Mouse (Mus musculus) thymus, adult 2 months (tissue): ENCODE data around the gene Fam222b. TPM values are rescaled to one million over a fixed set of nuclear protein-coding genes. Genes with fewer than 3 reads are reported as not detected.
"Not testable (repeated sequence)": the region's sequence is repeated elsewhere in the genome, so short reads cannot be mapped to it uniquely, and the experiment has no call there.

Experiments
- DNase-seq: peaks from one replicate; pipeline ENCODE4 v3.0.0; 2021
- H3K27ac ChIP-seq: fragments of 200-500 bp; 2 replicates; pipeline ENCODE4 v1.5.1; 2012; ENCODE audit warnings: low read length, control low read depth; ENCODE audit not compliant: control insufficient read depth, insufficient read depth
- H3K27me3 ChIP-seq: fragments of 200-500 bp; 2 replicates; pipeline ENCODE4 v1.6.1; 2012; ENCODE audit warnings: mild to moderate bottlenecking, low read length, moderate library complexity, mixed read lengths; ENCODE audit not compliant: control insufficient read depth, insufficient read depth
- H3K36me3 ChIP-seq: fragments of 200-500 bp; 2 replicates; pipeline ENCODE4 v1.6.1; 2012; ENCODE audit warnings: mild to moderate bottlenecking, low read length, moderate library complexity; ENCODE audit not compliant: control insufficient read depth, insufficient read depth
- H3K4me1 ChIP-seq: fragments of 200-500 bp; replicated peaks from 2 replicates; pipeline ENCODE4 v1.6.1; 2012; ENCODE audit warnings: low read length; ENCODE audit not compliant: control insufficient read depth, insufficient read depth
- H3K4me3 ChIP-seq: fragments of 200-500 bp; 2 replicates; pipeline ENCODE4 v1.5.1; 2012; ENCODE audit warnings: mild to moderate bottlenecking, low read length, control low read depth, moderate library complexity; ENCODE audit not compliant: control insufficient read depth, insufficient read depth
- CTCF ChIP-seq: fragments of 200-500 bp; IDR thresholded peaks from 2 replicates; pipeline ENCODE4 v1.5.1; 2012; ENCODE audit warnings: mild to moderate bottlenecking, control low read depth, low read length, moderate library complexity, borderline replicate concordance; ENCODE audit not compliant: control insufficient read depth, poor library complexity, insufficient read depth; ENCODE audit errors: extremely low read depth
- POLR2A ChIP-seq: fragments of 200-500 bp; IDR thresholded peaks from 2 replicates; pipeline ENCODE4 v1.6.1; 2012; ENCODE audit warnings: mild to moderate bottlenecking, low read length, control low read depth, moderate library complexity; ENCODE audit not compliant: control insufficient read depth, poor library complexity, insufficient read depth; ENCODE audit errors: extremely low read depth
- WGBS: fragments of 180-500 bp; shearing (Covaris S2); methylation state at CpG from one replicate; pipeline ENCODE4 v1.1.7; 2018; 5-methylcytosine and 5-hydroxymethylcytosine counted together
- polyA plus RNA-seq: library from polyadenylated mRNA; depleted of rRNA; stranded (reverse); fragments of >200 nt; gene quantifications from 2 replicates; pipeline ENCODE4 v1.2.3, GENCODE M21; 2012

Fam222b gene
- polyA plus RNA-seq, 1 experiment: 17.6 TPM

DNA sequence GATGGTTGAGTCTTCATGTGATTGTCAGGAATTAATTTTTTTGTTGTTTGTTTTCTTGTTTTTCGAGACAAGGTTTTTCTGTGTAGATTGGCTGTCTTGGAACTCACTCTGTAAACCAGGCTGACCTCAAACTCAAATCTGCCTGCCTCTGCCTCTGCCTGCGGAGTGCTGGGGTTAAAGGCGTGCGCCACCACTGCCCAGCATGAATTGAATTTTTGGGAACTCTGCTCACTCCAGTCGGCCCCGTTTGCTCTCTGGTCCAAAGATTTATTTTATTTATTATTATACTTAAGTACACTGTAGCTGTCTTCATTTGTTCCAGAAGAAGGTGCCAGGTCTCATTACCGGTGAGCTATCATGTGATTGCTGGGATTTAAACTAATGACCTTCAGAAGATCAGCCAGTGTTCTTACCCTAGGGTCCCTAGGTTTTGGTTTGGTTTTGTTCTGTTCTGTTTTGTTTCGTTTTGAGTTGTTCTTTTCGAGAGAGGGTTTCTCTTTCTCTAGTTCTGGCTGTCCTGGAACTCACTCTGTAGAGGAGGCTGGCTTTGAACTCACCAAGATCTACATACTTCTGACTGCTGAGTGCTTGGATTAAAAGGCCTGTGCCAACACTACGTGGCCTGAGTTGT, 89.5 kb downstream of the Fam222b start:
- DNase-seq: no peak
- TF ChIP-seq POLR2A: no peak
- no peak for TF ChIP-seq CTCF
- peaks cover 17% of the 10 kb centered on the region for H3K36me3 ChIP-seq
- H3K27ac ChIP-seq: no peak overlapping the region
- no peak overlapping the region for H3K4me3 ChIP-seq
- peaks cover 13% of the 10 kb centered on the region for H3K4me1 ChIP-seq
- H3K27me3 ChIP-seq: peaks cover 10% of the 10 kb centered on the region
- WGBS: 62% methylated on average over 10 of the region's 10 CpGs

DNA sequence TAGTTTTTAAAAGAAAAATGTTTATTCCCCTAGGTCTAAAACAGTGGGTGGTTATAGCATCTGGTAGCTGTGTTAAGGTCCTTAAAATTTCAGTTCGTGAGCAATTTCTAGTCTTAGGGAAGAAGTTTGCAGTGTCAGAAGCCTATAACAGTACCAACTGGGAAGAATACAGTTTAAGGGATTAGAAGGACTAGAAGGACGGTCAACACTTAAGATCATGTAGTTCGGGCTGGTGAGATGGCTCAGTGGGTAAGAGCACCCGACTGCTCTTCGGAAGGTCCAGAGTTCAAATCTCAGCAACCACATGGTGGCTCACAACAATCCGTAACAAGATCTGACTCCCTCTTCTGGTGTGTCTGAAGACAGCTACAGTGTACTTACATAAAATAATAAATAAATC, 90.2 kb downstream of the Fam222b start:
- not testable (repeated sequence) for DNase-seq, H3K4me3 ChIP-seq, H3K27ac ChIP-seq
- 97% methylated on average over 6 of the region's 6 CpGs for WGBS
- H3K36me3 ChIP-seq: peaks cover 17% of the 10 kb centered on the region
- peaks cover 17% of the 10 kb centered on the region for H3K4me1 ChIP-seq
- H3K27me3 ChIP-seq: peaks cover 17% of the 10 kb centered on the region

DNA sequence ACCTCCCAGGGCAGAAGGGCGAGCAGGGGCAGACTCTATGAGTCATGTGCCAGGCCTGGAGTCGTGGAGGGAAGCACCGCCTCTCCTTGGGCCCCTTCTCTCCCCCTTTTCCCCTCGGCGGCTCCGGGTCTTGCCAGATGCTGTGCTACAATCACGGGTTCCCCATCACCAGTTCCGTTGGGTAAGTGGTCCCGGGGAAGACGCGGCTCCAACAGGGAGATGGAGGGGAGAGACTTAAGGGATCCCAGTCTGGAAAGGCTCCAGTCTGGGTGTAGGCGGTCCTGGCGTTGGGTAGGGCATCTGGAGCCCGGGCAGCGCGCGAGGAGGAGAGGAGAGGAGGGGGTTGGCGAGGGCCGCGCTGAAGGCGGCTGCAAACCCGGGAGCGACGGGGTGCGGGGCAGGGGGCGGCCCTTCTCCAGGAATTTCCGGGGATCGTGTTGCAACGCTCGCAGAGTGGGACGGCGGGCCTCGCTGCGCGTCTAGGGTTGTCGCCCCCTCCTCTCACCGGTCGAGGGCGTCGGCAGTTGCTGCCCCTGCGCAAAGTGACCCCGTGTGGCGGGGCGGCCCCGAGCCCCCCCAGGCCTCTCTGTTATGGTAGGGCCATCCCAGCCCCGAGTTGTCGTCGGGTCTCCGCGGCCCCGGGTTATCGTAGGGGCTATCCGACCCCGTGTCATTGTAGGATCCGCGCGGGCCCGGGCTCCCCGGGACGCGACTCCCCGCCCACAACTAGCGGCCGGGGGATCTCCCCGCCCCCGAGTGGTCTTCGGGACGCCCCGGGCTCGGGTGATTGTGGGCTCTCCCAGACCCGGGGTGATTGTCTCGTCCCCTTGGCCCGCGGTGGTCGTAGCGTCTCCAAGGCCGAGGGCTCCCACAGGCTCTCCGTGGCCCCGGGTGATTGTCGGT, 94.1 kb downstream of the Fam222b start, which contains the start of gene Rab34:
Gene Rab34 (plus strand): TSS at position 100 of the 903 bp plus-strand sequence.
- TF ChIP-seq CTCF (0 out of 2 replicates have a peak, but pooled peaks have one; percentile 13), POLR2A (no peak)
- WGBS: 2% methylated on average over 80 of the region's 80 CpGs
- Histone ChIP-seq H3K4me1 (peaks cover 17% of the 10 kb centered on the region), H3K27ac (no peak within 1 kb of the TSS), H3K4me3 (peak within 1 kb of the TSS; percentile 37), H3K36me3 (no peaks in the 10 kb centered on the region), H3K27me3 (peaks cover 21% of the 10 kb centered on the region)
- DNase-seq: no peak

DNA sequence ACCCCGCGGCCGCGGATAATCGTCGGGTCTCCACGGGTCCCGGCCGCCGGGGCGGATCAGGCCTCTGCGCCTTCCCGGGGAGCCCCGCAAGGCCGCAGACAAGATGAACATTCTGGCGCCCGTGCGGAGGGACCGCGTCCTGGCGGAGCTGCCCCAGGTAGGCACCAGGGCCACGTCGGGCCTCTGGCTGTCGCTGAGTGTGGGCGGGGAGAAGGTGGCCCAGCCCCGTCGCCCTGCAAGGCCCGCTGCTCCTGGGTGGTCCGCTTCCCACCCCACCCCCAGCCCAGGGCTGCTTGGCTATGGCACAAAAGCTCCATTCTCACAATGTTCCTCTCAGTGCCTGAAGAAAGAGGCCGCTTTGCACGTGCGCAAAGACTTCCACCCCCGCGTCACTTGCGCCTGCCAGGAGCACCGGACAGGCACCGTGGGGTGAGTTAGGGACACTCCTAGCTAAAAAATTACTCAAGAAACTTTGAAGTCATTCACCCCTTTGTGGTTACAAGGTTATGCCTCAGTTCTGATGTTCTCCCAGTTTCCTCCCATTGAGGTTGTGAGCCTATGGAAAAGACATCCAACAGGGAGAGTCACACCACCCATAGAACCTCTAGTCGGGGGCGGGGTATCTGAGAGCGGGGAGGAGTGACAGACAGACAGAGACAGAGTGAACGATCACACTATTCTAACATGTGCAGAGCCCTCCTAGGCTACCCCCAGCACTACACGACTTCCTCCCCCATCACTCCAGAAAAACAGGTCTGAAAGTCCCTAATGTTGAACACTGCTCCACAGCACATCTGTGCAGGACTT, 95.0 kb downstream of the Fam222b start:
- Histone ChIP-seq H3K4me3 (peak overlapping the region; percentile 37), H3K36me3 (no peaks in the 10 kb centered on the region), H3K4me1 (peaks cover 18% of the 10 kb centered on the region), H3K27ac (no peak overlapping the region), H3K27me3 (peaks cover 21% of the 10 kb centered on the region)
- 5% methylated on average over 42 of the region's 42 CpGs for WGBS
- TF ChIP-seq POLR2A (no peak), CTCF (no peak)
- DNase-seq: no peak

DNA sequence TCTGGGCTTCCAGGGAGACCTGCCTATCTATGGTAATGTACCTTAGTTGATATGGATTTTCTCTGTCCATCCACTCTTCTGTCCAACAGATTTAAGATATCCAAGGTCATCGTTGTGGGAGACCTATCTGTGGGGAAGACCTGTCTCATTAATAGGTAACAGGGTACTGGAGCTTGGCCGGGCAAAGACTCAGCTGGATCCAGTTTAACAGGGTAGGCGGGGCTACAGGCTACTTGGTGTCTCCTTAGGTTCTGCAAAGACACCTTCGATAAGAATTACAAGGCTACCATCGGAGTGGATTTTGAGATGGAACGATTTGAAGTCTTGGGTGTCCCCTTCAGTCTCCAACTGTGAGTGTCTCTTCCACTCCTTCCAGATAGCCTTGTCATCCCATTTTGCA, 95.6 kb downstream of the Fam222b start:
- 77% methylated on average over 6 of the region's 6 CpGs for WGBS
- Histone ChIP-seq H3K27me3 (peaks cover 21% of the 10 kb centered on the region), H3K4me3 (no peak overlapping the region), H3K36me3 (no peaks in the 10 kb centered on the region), H3K4me1 (peaks cover 24% of the 10 kb centered on the region), H3K27ac (no peak overlapping the region)
- TF ChIP-seq POLR2A: no peak
- TF ChIP-seq CTCF: no peak
- no peak for DNase-seq

DNA sequence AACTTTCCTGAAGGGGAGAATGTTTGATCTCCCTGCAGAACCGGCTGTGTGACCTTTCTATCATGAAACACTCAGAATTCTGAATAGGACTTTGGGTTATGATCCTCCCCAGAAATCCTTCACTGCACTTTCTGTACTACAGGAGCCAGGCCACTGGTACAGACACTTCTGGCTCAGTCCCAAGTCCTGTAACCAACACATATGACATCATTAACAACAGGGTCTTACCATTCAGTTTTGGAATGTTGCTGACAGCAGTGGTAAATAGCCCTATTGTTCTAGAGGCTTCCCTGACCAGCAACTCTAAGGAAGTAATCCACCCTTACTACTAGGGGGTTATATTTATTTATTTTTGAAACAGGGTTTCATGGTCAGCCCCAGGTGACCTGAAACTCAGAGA, 98.7 kb downstream of the Fam222b start, which contains the start of gene Proca1:
Gene Proca1 (plus strand): TSS at position 280 of the 400 bp plus-strand sequence.
- Histone ChIP-seq H3K4me3 (no peak within 1 kb of the TSS), H3K27me3 (peaks cover 20% of the 10 kb centered on the region), H3K36me3 (no peaks in the 10 kb centered on the region), H3K27ac (no peak within 1 kb of the TSS), H3K4me1 (peaks cover 26% of the 10 kb centered on the region)
- TF ChIP-seq CTCF (no peak), POLR2A (no peak)
- 79% methylated on average over 1 of the region's 1 CpGs for WGBS
- DNase-seq: no peak
